Mouse (Mus musculus): ENCODE measurements around the gene Vmn1r204. TPM values are rescaled to one million over a fixed set of nuclear protein-coding genes. Genes with fewer than 3 reads are reported as not detected.
"Not testable (repeated sequence)": the region's sequence is repeated elsewhere in the genome, so short reads cannot be mapped to it uniquely, and the experiment has no call there.

The Vmn1r204 gene
- total RNA-seq (2014; fragmentation: Nextera tagmentation) (not detected in 2 replicates), total RNA-seq (2017) (not detected in 2 replicates)

DNA sequence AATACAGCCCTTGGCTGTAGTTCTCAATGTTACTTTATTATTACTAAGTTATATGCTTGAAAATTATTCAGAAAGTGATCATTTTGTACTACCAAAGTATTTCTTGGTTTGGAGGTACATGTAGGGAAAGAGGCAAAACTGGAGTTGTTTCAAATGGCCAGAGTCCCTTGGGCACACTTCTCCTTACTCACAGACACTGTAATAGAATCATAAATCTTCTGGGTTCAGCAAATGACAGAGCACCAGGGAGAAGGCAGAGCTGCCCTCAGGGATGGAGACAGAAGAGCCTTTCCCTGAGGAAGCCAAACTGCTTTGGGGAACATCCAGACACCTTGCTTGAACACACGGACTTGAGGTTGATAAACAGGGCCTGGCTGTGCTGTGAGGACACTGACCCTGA, at the start of gene Vmn1r204:
TSS of gene Vmn1r204 (plus strand) at position 301 of the 400 bp plus-strand sequence.
- not testable (repeated sequence) for ATAC-seq (replicated peaks; ENCODE audit: poor library complexity, severe bottlenecking)

DNA sequence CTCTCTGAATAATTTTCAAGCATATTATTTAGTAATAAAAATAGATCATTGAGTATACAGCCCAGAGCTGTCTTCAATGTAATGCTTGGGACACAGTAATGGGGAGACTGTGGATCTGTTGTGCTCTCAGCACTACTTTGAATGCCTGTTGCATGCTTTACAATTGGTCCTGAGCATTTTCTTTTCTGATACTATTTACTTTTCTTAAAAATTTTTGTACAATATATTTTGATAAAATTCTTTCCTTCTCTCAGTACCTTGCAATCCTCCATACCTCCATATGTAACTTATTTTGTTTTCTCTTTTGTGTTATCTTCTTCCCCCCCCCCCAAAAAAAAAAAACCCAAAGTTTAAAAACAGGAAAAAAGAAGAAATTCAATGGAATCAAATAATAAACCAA, 47.7 kb upstream of the Vmn1r204 start, which contains the start of gene Vmn1r202:
TSS of gene Vmn1r202 (minus strand) at position 101 of the 400 bp plus-strand sequence.
- ATAC-seq (replicated peaks; ENCODE audit: poor library complexity, severe bottlenecking): no peak

DNA sequence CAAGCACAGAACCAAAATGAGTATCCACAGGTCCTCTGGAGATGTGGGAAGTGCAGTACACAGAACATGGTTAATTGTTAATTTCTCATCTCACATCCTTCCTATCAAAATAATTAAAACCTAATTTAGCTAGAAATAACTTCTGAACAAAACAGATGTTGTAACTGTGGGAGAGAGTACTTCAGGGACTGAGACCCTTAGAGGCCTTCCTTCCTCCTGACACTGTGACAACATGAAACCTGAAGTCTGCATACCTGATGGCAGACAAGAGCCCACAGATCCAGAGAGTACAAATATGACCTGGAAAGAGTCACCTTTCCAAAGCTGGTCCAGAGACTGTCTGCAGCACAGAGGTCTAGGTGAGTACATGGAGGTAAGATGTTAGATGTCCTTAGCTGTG, 35.2 kb upstream of the Vmn1r204 start, which contains the start of gene Vmn1r203:
TSS of gene Vmn1r203 (plus strand) at position 301 of the 400 bp plus-strand sequence.
- no peak for ATAC-seq (replicated peaks; ENCODE audit: poor library complexity, severe bottlenecking)

DNA sequence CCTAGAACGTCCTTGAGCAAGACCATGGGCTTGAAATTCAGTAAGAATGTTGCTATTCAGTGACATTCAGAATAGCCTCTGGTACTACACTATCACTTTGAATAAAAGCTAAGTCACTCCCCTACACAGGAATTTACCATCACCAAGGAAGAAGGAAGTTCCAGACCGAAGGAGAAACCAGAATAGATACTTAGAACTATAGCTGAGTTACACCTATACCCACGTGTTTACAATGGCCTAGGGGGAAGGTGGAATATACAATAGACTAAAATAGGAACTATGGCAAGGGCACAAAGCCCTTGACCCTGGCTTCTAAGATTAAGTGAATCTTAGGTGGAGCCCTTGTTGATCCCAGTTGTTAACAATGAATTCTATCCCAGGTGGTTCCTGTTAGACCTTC, 21.9 kb downstream of the Vmn1r204 start:
- ATAC-seq (replicated peaks; ENCODE audit: poor library complexity, severe bottlenecking): not testable (repeated sequence)

DNA sequence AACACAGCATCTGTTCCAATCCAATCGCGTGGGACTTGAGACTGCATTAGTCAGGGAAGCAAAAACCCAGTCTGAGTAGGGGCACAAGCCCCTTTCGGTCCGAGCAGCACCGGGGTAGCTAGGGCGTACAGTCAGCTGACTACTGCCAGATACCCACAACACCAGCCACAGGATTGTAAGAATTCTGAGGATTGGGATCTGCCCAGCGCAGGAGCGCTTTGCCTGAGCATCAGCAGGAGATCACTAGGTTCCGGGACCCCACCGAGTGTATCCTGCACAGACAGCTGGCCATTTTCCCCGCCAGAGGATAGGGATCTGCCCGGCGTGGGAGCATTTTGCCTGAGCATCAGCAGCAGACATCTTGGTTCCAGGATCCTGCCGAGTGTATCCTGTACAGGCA, 30.3 kb downstream of the Vmn1r204 start:
- not testable (repeated sequence) for ATAC-seq (replicated peaks; ENCODE audit: poor library complexity, severe bottlenecking)

DNA sequence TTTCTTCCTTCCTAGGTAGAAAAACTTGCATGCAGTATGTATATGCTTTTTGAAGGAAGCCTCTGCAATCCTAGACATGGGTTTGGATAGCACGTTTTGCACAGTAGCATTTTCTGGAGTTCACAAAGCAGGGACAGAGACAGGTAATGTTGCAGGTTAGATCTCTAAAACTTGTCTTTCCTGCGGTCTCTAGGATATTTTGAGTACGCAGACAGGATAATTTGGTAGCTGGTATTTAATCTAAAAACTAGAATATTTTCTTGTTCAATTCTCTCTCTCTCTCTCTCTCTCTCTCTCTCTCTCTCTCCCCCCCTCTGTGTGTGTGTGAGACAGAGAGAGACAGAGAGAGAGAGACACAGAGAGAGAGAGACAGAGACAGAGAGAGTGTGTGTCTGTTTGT, 39.9 kb downstream of the Vmn1r204 start, which contains the start of gene Vmn1r205:
TSS of gene Vmn1r205 (minus strand) at position 101 of the 400 bp plus-strand sequence.
- no peak for ATAC-seq (replicated peaks; ENCODE audit: poor library complexity, severe bottlenecking)

Other genes starting within 250 kb of the Vmn1r204 start
- not detected in 2 replicates for gene Vmn1r197, start 228.6 kb upstream of the Vmn1r204 start, total RNA-seq (2014; fragmentation: Nextera tagmentation)
- gene Vmn1r197, start 228.6 kb upstream of the Vmn1r204 start, total RNA-seq (2017): not detected in 2 replicates
- not detected in 2 replicates for gene Vmn1r198, start 202.8 kb upstream of the Vmn1r204 start, total RNA-seq (2014; fragmentation: Nextera tagmentation)
- gene Vmn1r198, start 202.8 kb upstream of the Vmn1r204 start, total RNA-seq (2017): not detected in 2 replicates
- gene Vmn1r199, start 173.4 kb upstream of the Vmn1r204 start, total RNA-seq (2014; fragmentation: Nextera tagmentation): not detected in 2 replicates
- gene Vmn1r199, start 173.4 kb upstream of the Vmn1r204 start, total RNA-seq (2017): 0.17 TPM in 1 of 2 replicates, not detected in the other
- not detected in 2 replicates for gene Vmn1r200, start 162.8 kb upstream of the Vmn1r204 start, total RNA-seq (2014; fragmentation: Nextera tagmentation)
- gene Vmn1r200, start 162.8 kb upstream of the Vmn1r204 start, total RNA-seq (2017): not detected in 2 replicates
- not detected in 2 replicates for gene Vmn1r201, start 81.3 kb upstream of the Vmn1r204 start, total RNA-seq (2014; fragmentation: Nextera tagmentation)
- not detected in 2 replicates for gene Vmn1r201, start 81.3 kb upstream of the Vmn1r204 start, total RNA-seq (2017)
- not detected in 2 replicates for gene Vmn1r202, start 47.8 kb upstream of the Vmn1r204 start, total RNA-seq (2014; fragmentation: Nextera tagmentation)
- gene Vmn1r202, start 47.8 kb upstream of the Vmn1r204 start, total RNA-seq (2017): not detected in 2 replicates
- not detected in 2 replicates for gene Vmn1r203, start 35.1 kb upstream of the Vmn1r204 start, total RNA-seq (2014; fragmentation: Nextera tagmentation)
- gene Vmn1r203, start 35.1 kb upstream of the Vmn1r204 start, total RNA-seq (2017): not detected in 2 replicates
- not detected in 2 replicates for gene Vmn1r205, start 39.8 kb downstream of the Vmn1r204 start, total RNA-seq (2014; fragmentation: Nextera tagmentation)
- gene Vmn1r205, start 39.8 kb downstream of the Vmn1r204 start, total RNA-seq (2017): not detected in 2 replicates
- not detected in 2 replicates for gene Vmn1r206, start 71.1 kb downstream of the Vmn1r204 start, total RNA-seq (2014; fragmentation: Nextera tagmentation)
- gene Vmn1r206, start 71.1 kb downstream of the Vmn1r204 start, total RNA-seq (2017): not detected in 2 replicates
- gene Vmn1r207-ps, start 176.4 kb downstream of the Vmn1r204 start, total RNA-seq (2014; fragmentation: Nextera tagmentation): not detected in 2 replicates
- not detected in 2 replicates for gene Vmn1r207-ps, start 176.4 kb downstream of the Vmn1r204 start, total RNA-seq (2017)
- gene Vmn1r208, start 224.2 kb downstream of the Vmn1r204 start, total RNA-seq (2014; fragmentation: Nextera tagmentation): not detected in 2 replicates
- gene Vmn1r208, start 224.2 kb downstream of the Vmn1r204 start, total RNA-seq (2017): not detected in 2 replicates

Measured in granulocyte monocyte progenitor cell, adult 5-6 weeks (primary cell).